Mouse (Mus musculus): ENCODE measurements around the gene Rspry1. TPM values are rescaled to one million over a fixed set of nuclear protein-coding genes. Genes with fewer than 3 reads are reported as not detected.

Gene Rspry1
- polyA plus RNA-seq, 1 experiment from 2014 or later, result 33.3 TPM

GRCm38 (mm10) chr8:94569419-94569818 is 32.3 kb upstream of the Rspry1 start:
- no peaks in the 10 kb centered on the region for H3K36me3 ChIP-seq (ENCODE audit: control insufficient read depth, insufficient read depth, low read length)
- H3K27me3 ChIP-seq (ENCODE audit: control insufficient read depth, insufficient read depth, low read length), result no peaks in the 10 kb centered on the region
- 64% methylated on average over 1 of the region's 1 CpGs for WGBS

GRCm38 (mm10) chr8:94571896-94572295 is 29.8 kb upstream of the Rspry1 start:
- Histone ChIP-seq H3K4me3 (replicated peaks; ENCODE audit: low read length) (no peak overlapping the region), H3K27me3 (ENCODE audit: control insufficient read depth, insufficient read depth, low read length) (no peaks in the 10 kb centered on the region), H3K36me3 (ENCODE audit: control insufficient read depth, insufficient read depth, low read length) (0 out of 2 replicates have a peak, but pooled peaks cover 6% of the 10 kb centered on the region), H3K27ac (ENCODE audit: low read length) (no peak overlapping the region), H3K9me3 (replicated peaks; ENCODE audit: control insufficient read depth, low read length) (no peaks in the 10 kb centered on the region), H3K4me1 (ENCODE audit: control insufficient read depth, insufficient read depth, low read length) (no peaks in the 10 kb centered on the region), H3K4me2 (ENCODE audit: low read depth, low read length) (no peak overlapping the region), H3K9ac (ENCODE audit: low read length) (no peak overlapping the region)
- 67% methylated on average over 2 of the region's 2 CpGs for WGBS
- no peak for ATAC-seq (ENCODE audit: insufficient read depth, low FRiP score)

More at GRCm38 (mm10) chr8:94569419-94569818, 32.3 kb upstream of the Rspry1 start:
- H3K4me2 ChIP-seq (ENCODE audit: low read depth, low read length), result no peak overlapping the region
- H3K4me3 ChIP-seq (replicated peaks; ENCODE audit: low read length), result no peak overlapping the region
- no peaks in the 10 kb centered on the region for H3K4me1 ChIP-seq (ENCODE audit: control insufficient read depth, insufficient read depth, low read length)
- no peak for ATAC-seq (ENCODE audit: insufficient read depth, low FRiP score)
- no peak overlapping the region for H3K27ac ChIP-seq (ENCODE audit: low read length)
- no peak overlapping the region for H3K9ac ChIP-seq (ENCODE audit: low read length)
- H3K9me3 ChIP-seq (replicated peaks; ENCODE audit: control insufficient read depth, low read length), result no peaks in the 10 kb centered on the region

- H3K36me3 ChIP-seq (ENCODE audit: control insufficient read depth, insufficient read depth, low read length), result 0 out of 2 replicates have a peak, but pooled peaks cover 11% of the 10 kb centered on the region
These were observed 27.4 kb upstream of the Rspry1 start for GRCm38 (mm10) chr8:94574159-94574907.

GRCm38 (mm10) chr8:94575148-94575547 is 26.6 kb upstream of the Rspry1 start:
- H3K27ac ChIP-seq (ENCODE audit: low read length), result no peak overlapping the region
- H3K9ac ChIP-seq (ENCODE audit: low read length), result no peak overlapping the region
- 0 out of 2 replicates have a peak, but pooled peaks cover 11% of the 10 kb centered on the region for H3K36me3 ChIP-seq (ENCODE audit: control insufficient read depth, insufficient read depth, low read length)
- ATAC-seq (ENCODE audit: insufficient read depth, low FRiP score), result no peak
- H3K4me1 ChIP-seq (ENCODE audit: control insufficient read depth, insufficient read depth, low read length), result no peaks in the 10 kb centered on the region
- H3K4me3 ChIP-seq (replicated peaks; ENCODE audit: low read length), result no peak overlapping the region
- no peaks in the 10 kb centered on the region for H3K9me3 ChIP-seq (replicated peaks; ENCODE audit: control insufficient read depth, low read length)
- H3K27me3 ChIP-seq (ENCODE audit: control insufficient read depth, insufficient read depth, low read length), result no peaks in the 10 kb centered on the region
- WGBS, result 90% methylated on average over 4 of the region's 4 CpGs
- H3K4me2 ChIP-seq (ENCODE audit: low read depth, low read length), result no peak overlapping the region

More at GRCm38 (mm10) chr8:94574159-94574907, 27.4 kb upstream of the Rspry1 start:
- H3K9ac ChIP-seq (ENCODE audit: low read length), result no peak overlapping the region
- H3K27ac ChIP-seq (ENCODE audit: low read length), result no peak overlapping the region
- H3K9me3 ChIP-seq (replicated peaks; ENCODE audit: control insufficient read depth, low read length), result no peaks in the 10 kb centered on the region
- WGBS, result 87% methylated on average over 16 of the region's 16 CpGs
- H3K27me3 ChIP-seq (ENCODE audit: control insufficient read depth, insufficient read depth, low read length), result no peaks in the 10 kb centered on the region
- H3K4me3 ChIP-seq (replicated peaks; ENCODE audit: low read length), result no peak overlapping the region
- no peak overlapping the region for H3K4me2 ChIP-seq (ENCODE audit: low read depth, low read length)
- H3K4me1 ChIP-seq (ENCODE audit: control insufficient read depth, insufficient read depth, low read length), result no peaks in the 10 kb centered on the region
- no peak for ATAC-seq (ENCODE audit: insufficient read depth, low FRiP score)

GRCm38 (mm10) chr8:94581820-94582483 is 19.8 kb upstream of the Rspry1 start:
- H3K4me2 ChIP-seq (ENCODE audit: low read depth, low read length), result no peak overlapping the region
- H3K27me3 ChIP-seq (ENCODE audit: control insufficient read depth, insufficient read depth, low read length), result no peaks in the 10 kb centered on the region
- H3K9ac ChIP-seq (ENCODE audit: low read length), result no peak overlapping the region
- no peaks in the 10 kb centered on the region for H3K4me1 ChIP-seq (ENCODE audit: control insufficient read depth, insufficient read depth, low read length)
- peaks cover 14% of the 10 kb centered on the region; the same call in 1 of the 2 replicates for H3K36me3 ChIP-seq (ENCODE audit: control insufficient read depth, insufficient read depth, low read length)
- H3K27ac ChIP-seq (ENCODE audit: low read length), result no peak overlapping the region
- no peaks in the 10 kb centered on the region for H3K9me3 ChIP-seq (replicated peaks; ENCODE audit: control insufficient read depth, low read length)
- H3K4me3 ChIP-seq (replicated peaks; ENCODE audit: low read length), result no peak overlapping the region
- 79% methylated on average over 7 of the region's 7 CpGs for WGBS
- no peak for ATAC-seq (ENCODE audit: insufficient read depth, low FRiP score)

- H3K4me1 ChIP-seq (ENCODE audit: control insufficient read depth, insufficient read depth, low read length), result no peaks in the 10 kb centered on the region
- H3K9ac ChIP-seq (ENCODE audit: low read length), result no peak overlapping the region
- H3K4me3 ChIP-seq (replicated peaks; ENCODE audit: low read length), result no peak overlapping the region
- no peak overlapping the region for H3K27ac ChIP-seq (ENCODE audit: low read length)
- no peak for ATAC-seq (ENCODE audit: insufficient read depth, low FRiP score)
- 87% methylated on average over 6 of the region's 6 CpGs for WGBS
- no peaks in the 10 kb centered on the region for H3K9me3 ChIP-seq (replicated peaks; ENCODE audit: control insufficient read depth, low read length)
- H3K27me3 ChIP-seq (ENCODE audit: control insufficient read depth, insufficient read depth, low read length), result no peaks in the 10 kb centered on the region
- H3K4me2 ChIP-seq (ENCODE audit: low read depth, low read length), result no peak overlapping the region
- peaks cover 14% of the 10 kb centered on the region; the same call in 1 of the 2 replicates for H3K36me3 ChIP-seq (ENCODE audit: control insufficient read depth, insufficient read depth, low read length)
These were observed 19.2 kb upstream of the Rspry1 start for GRCm38 (mm10) chr8:94582569-94582968.

GRCm38 (mm10) chr8:94584238-94584817 is 17.4 kb upstream of the Rspry1 start:
- WGBS, result 48% methylated on average over 4 of the region's 4 CpGs
- ATAC-seq (ENCODE audit: insufficient read depth, low FRiP score), result no peak
- Histone ChIP-seq H3K36me3 (ENCODE audit: control insufficient read depth, insufficient read depth, low read length) (peaks cover 9% of the 10 kb centered on the region; the same call in 1 of the 2 replicates), H3K4me1 (ENCODE audit: control insufficient read depth, insufficient read depth, low read length) (no peaks in the 10 kb centered on the region), H3K4me3 (replicated peaks; ENCODE audit: low read length) (no peak overlapping the region), H3K27me3 (ENCODE audit: control insufficient read depth, insufficient read depth, low read length) (no peaks in the 10 kb centered on the region), H3K9me3 (replicated peaks; ENCODE audit: control insufficient read depth, low read length) (no peaks in the 10 kb centered on the region), H3K27ac (ENCODE audit: low read length) (no peak overlapping the region), H3K4me2 (ENCODE audit: low read depth, low read length) (no peak overlapping the region), H3K9ac (ENCODE audit: low read length) (no peak overlapping the region)

- Histone ChIP-seq H3K4me3 (replicated peaks; ENCODE audit: low read length) (no peak overlapping the region), H3K9ac (ENCODE audit: low read length) (no peak overlapping the region), H3K4me2 (ENCODE audit: low read depth, low read length) (no peak overlapping the region), H3K27me3 (ENCODE audit: control insufficient read depth, insufficient read depth, low read length) (no peaks in the 10 kb centered on the region), H3K9me3 (replicated peaks; ENCODE audit: control insufficient read depth, low read length) (no peaks in the 10 kb centered on the region), H3K4me1 (ENCODE audit: control insufficient read depth, insufficient read depth, low read length) (no peaks in the 10 kb centered on the region; the same call in 1 of the 2 replicates), H3K27ac (ENCODE audit: low read length) (no peak overlapping the region), H3K36me3 (ENCODE audit: control insufficient read depth, insufficient read depth, low read length) (no peaks in the 10 kb centered on the region)
- ATAC-seq (ENCODE audit: insufficient read depth, low FRiP score), result no peak
- 68% methylated on average over 4 of the region's 4 CpGs for WGBS
These were observed 10.0 kb upstream of the Rspry1 start for GRCm38 (mm10) chr8:94591691-94592090.

- WGBS, result 45% methylated on average over 1 of the region's 1 CpGs
- Histone ChIP-seq H3K9ac (ENCODE audit: low read length) (no peak overlapping the region), H3K27me3 (ENCODE audit: control insufficient read depth, insufficient read depth, low read length) (no peaks in the 10 kb centered on the region), H3K36me3 (ENCODE audit: control insufficient read depth, insufficient read depth, low read length) (no peaks in the 10 kb centered on the region), H3K4me3 (replicated peaks; ENCODE audit: low read length) (no peak overlapping the region), H3K4me2 (ENCODE audit: low read depth, low read length) (no peak overlapping the region), H3K27ac (ENCODE audit: low read length) (no peak overlapping the region), H3K4me1 (ENCODE audit: control insufficient read depth, insufficient read depth, low read length) (no peaks in the 10 kb centered on the region; the same call in 1 of the 2 replicates), H3K9me3 (replicated peaks; ENCODE audit: control insufficient read depth, low read length) (no peaks in the 10 kb centered on the region)
- no peak for ATAC-seq (ENCODE audit: insufficient read depth, low FRiP score)
These were observed 7.5 kb upstream of the Rspry1 start for GRCm38 (mm10) chr8:94594211-94594610.
